Mouse (Mus musculus): ENCODE measurements at regions not wholly inside any gene's neighbourhood (a gene's known extent, or its start where the extent isn't known, plus 50 kb on each side); places are given as distances from the start of the nearest gene placed in this dataset.

GRCm38 (mm10) chr10:91591398-91591811 is 410.3 kb upstream of the Tmpo start:
- peak; percentile 80 for ATAC-seq
- no peaks in the 10 kb centered on the region for H3K9me3 ChIP-seq (ENCODE audit: low read length)
- no peak overlapping the region for H3K4me3 ChIP-seq (ENCODE audit: low read depth, low read length)
- 23% methylated on average over 3 of the region's 3 CpGs for WGBS
- DNase-seq = peak; percentile 36
- H3K27ac ChIP-seq (ENCODE audit: low read depth, low read length) = no peak overlapping the region
- H3K9ac ChIP-seq = no peak overlapping the region
- no peak for TF ChIP-seq CTCF (IDR thresholded peaks at IDR 0.05; ENCODE audit: low read depth)
- H3K27me3 ChIP-seq (ENCODE audit: insufficient read depth, low read length) = no peaks in the 10 kb centered on the region
- no peak overlapping the region for H3K4me2 ChIP-seq (ENCODE audit: low read depth)
- no peaks in the 10 kb centered on the region for H3K4me1 ChIP-seq (ENCODE audit: insufficient read depth)
- H3K36me3 ChIP-seq (ENCODE audit: insufficient read depth) = no peaks in the 10 kb centered on the region

- no peak overlapping the region for H3K4me2 ChIP-seq (ENCODE audit: low read depth)
- DNase-seq (no peak), ATAC-seq (no peak)
- 97% methylated on average over 3 of the region's 3 CpGs for WGBS
- H3K9me3 ChIP-seq (ENCODE audit: low read length) = no peaks in the 10 kb centered on the region
- H3K4me3 ChIP-seq (ENCODE audit: low read depth, low read length) = no peak overlapping the region
- H3K36me3 ChIP-seq (ENCODE audit: insufficient read depth) = no peaks in the 10 kb centered on the region
- no peak overlapping the region for H3K9ac ChIP-seq
- H3K4me1 ChIP-seq (ENCODE audit: insufficient read depth) = 0 out of 2 replicates have a peak, but pooled peaks cover 3% of the 10 kb centered on the region
- no peak for TF ChIP-seq CTCF (IDR thresholded peaks at IDR 0.05; ENCODE audit: low read depth)
- H3K27ac ChIP-seq (ENCODE audit: low read depth, low read length) = no peak overlapping the region
- no peaks in the 10 kb centered on the region for H3K27me3 ChIP-seq (ENCODE audit: insufficient read depth, low read length)
These were observed 402.1 kb upstream of the Tmpo start for GRCm38 (mm10) chr10:91583204-91583603.

GRCm38 (mm10) chr10:91580959-91581358 is 399.8 kb upstream of the Tmpo start:
- Histone ChIP-seq H3K9ac (no peak overlapping the region), H3K9me3 (ENCODE audit: low read length) (no peaks in the 10 kb centered on the region), H3K4me3 (ENCODE audit: low read depth, low read length) (no peak overlapping the region), H3K4me1 (ENCODE audit: insufficient read depth) (0 out of 2 replicates have a peak, but pooled peaks cover 3% of the 10 kb centered on the region), H3K27me3 (ENCODE audit: insufficient read depth, low read length) (no peaks in the 10 kb centered on the region), H3K4me2 (ENCODE audit: low read depth) (no peak overlapping the region), H3K27ac (ENCODE audit: low read depth, low read length) (no peak overlapping the region), H3K36me3 (ENCODE audit: insufficient read depth) (no peaks in the 10 kb centered on the region)
- 46% methylated on average over 11 of the region's 11 CpGs for WGBS
- DNase-seq (no peak), ATAC-seq (no peak)
- TF ChIP-seq CTCF (IDR thresholded peaks at IDR 0.05; ENCODE audit: low read depth) = no peak

GRCm38 (mm10) chr10:91575323-91576064 is 394.4 kb upstream of the Tmpo start:
- no peaks in the 10 kb centered on the region for H3K36me3 ChIP-seq (ENCODE audit: insufficient read depth)

GRCm38 (mm10) chr10:91572796-91573195 is 391.7 kb upstream of the Tmpo start:
- Histone ChIP-seq H3K4me1 (ENCODE audit: insufficient read depth) (no peaks in the 10 kb centered on the region), H3K4me2 (ENCODE audit: low read depth) (no peak overlapping the region), H3K9me3 (ENCODE audit: low read length) (no peaks in the 10 kb centered on the region), H3K27ac (ENCODE audit: low read depth, low read length) (no peak overlapping the region), H3K9ac (no peak overlapping the region), H3K27me3 (ENCODE audit: insufficient read depth, low read length) (no peaks in the 10 kb centered on the region), H3K36me3 (ENCODE audit: insufficient read depth) (no peaks in the 10 kb centered on the region), H3K4me3 (ENCODE audit: low read depth, low read length) (no peak overlapping the region)
- no peak for DNase-seq
- no peak for ATAC-seq
- 67% methylated on average over 7 of the region's 7 CpGs for WGBS
- no peak for TF ChIP-seq CTCF (IDR thresholded peaks at IDR 0.05; ENCODE audit: low read depth)

More at GRCm38 (mm10) chr10:91575323-91576064, 394.4 kb upstream of the Tmpo start:
- no peak overlapping the region for H3K27ac ChIP-seq (ENCODE audit: low read depth, low read length)
- DNase-seq = no peak
- TF ChIP-seq CTCF (IDR thresholded peaks at IDR 0.05; ENCODE audit: low read depth) = no peak
- ATAC-seq = no peak
- no peak overlapping the region for H3K9ac ChIP-seq
- 0 out of 2 replicates have a peak, but pooled peaks cover 3% of the 10 kb centered on the region for H3K4me1 ChIP-seq (ENCODE audit: insufficient read depth)
- H3K9me3 ChIP-seq (ENCODE audit: low read length) = no peaks in the 10 kb centered on the region
- H3K4me3 ChIP-seq (ENCODE audit: low read depth, low read length) = no peak overlapping the region
- no peak overlapping the region for H3K4me2 ChIP-seq (ENCODE audit: low read depth)
- 57% methylated on average over 17 of the region's 17 CpGs for WGBS
- H3K27me3 ChIP-seq (ENCODE audit: insufficient read depth, low read length) = no peaks in the 10 kb centered on the region

DNA sequence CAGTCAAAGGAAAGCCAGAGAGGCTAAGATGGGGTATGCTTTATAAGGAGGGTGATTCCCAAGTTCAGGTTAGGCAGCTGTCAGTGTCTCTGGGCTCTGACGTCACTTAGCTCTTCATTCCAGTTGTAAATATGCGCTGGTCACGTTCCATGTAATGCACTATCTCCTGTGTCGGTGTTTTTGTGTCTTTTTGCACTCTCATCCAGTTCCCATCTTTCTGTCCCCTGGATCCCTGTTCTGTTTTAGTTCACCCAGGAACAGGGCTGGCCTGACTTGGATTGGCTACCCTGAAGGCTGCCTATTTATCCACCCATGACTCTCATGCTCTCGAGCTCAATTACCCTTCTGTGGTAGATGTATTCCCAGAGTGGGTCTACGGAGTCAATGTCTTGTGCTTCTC is 387.9 kb upstream of the Tmpo start:
- H3K4me1 ChIP-seq (ENCODE audit: insufficient read depth) = no peaks in the 10 kb centered on the region
- H3K9me3 ChIP-seq (ENCODE audit: low read length) = no peaks in the 10 kb centered on the region
- 89% methylated on average over 6 of the region's 6 CpGs for WGBS
- no peak overlapping the region for H3K4me2 ChIP-seq (ENCODE audit: low read depth)
- DNase-seq = no peak
- no peaks in the 10 kb centered on the region for H3K36me3 ChIP-seq (ENCODE audit: insufficient read depth)
- no peaks in the 10 kb centered on the region for H3K27me3 ChIP-seq (ENCODE audit: insufficient read depth, low read length)
- no peak overlapping the region for H3K9ac ChIP-seq
- H3K27ac ChIP-seq (ENCODE audit: low read depth, low read length) = no peak overlapping the region
- no peak for TF ChIP-seq CTCF (IDR thresholded peaks at IDR 0.05; ENCODE audit: low read depth)
- no peak for ATAC-seq
- H3K4me3 ChIP-seq (ENCODE audit: low read depth, low read length) = no peak overlapping the region

DNA sequence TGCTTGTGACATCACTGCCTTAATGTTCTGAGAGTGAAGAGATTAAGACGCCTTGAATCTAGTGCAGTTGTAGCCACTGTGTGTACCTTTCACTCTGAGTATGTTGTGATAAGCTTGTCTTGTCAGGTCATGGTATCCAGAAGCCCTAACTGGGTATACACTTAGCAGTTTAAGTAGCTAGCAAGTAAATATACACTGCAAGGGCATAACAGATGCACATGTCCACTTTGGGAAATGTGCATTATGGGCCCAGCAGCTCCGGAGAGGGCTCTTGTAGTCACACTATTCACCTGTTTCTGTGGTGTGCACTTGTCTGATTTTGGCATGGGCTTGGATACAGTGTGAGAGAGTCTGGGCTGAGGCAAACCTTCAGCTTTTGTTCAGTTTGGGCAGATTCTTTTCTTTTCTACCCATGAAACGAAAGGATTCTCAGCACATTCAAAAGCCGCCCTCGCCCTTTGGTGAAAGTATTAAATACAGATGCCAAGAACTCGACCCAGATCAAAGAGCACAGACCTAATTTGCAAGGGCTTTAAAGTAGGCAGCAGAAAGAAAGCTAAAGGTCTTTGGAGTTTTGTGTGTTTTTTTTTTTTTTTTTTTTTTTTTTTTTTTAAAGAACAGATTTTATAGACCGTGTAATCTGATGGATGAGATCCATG is 385.1 kb upstream of the Tmpo start:
- Histone ChIP-seq H3K36me3 (ENCODE audit: insufficient read depth) (no peaks in the 10 kb centered on the region), H3K27me3 (ENCODE audit: insufficient read depth, low read length) (no peaks in the 10 kb centered on the region), H3K9me3 (ENCODE audit: low read length) (no peaks in the 10 kb centered on the region), H3K4me1 (ENCODE audit: insufficient read depth) (no peaks in the 10 kb centered on the region), H3K4me2 (ENCODE audit: low read depth) (no peak overlapping the region), H3K27ac (ENCODE audit: low read depth, low read length) (no peak overlapping the region), H3K4me3 (ENCODE audit: low read depth, low read length) (no peak overlapping the region), H3K9ac (no peak overlapping the region)
- ATAC-seq (no peak), DNase-seq (no peak)
- no peak for TF ChIP-seq CTCF (IDR thresholded peaks at IDR 0.05; ENCODE audit: low read depth)
- WGBS = 26% methylated on average over 7 of the region's 7 CpGs
